Comparison of ENCODE assay signal across 28 mouse cellular contexts in genomic region chr2:19316691-19317090, GRCm38 (mm10).
"Had no signal": no experiment of that assay in that cellular context is flagged by ENCODE, and none has a peak within 500 bp of the region (broad histone marks: within the 10 kb centered on the region; RNA-seq: fewer than 3 reads in every experiment).

No protein-coding gene starts in this region.

- H3K9ac ChIP-seq: limb, embryonic 12.5 days; limb, embryonic 13.5 days; limb, embryonic 15.5 days; liver, embryonic 12.5 days; liver, embryonic 13.5 days; liver, embryonic 14.5 days; liver, embryonic 15.5 days; liver, postnatal 0 days; lung, embryonic 14.5 days; lung, embryonic 15.5 days; midbrain, embryonic 12.5 days; midbrain, embryonic 13.5 days; midbrain, embryonic 15.5 days; neural tube, embryonic 12.5 days had no signal

- H3K27me3 ChIP-seq: limb, embryonic 12.5 days; limb, embryonic 13.5 days; limb, embryonic 15.5 days; liver, embryonic 12.5 days; liver, embryonic 13.5 days; liver, embryonic 15.5 days; lung, embryonic 15.5 days; midbrain, embryonic 12.5 days; midbrain, embryonic 13.5 days; midbrain, embryonic 15.5 days; neural tube, embryonic 12.5 days had no signal

- H3K36me3 ChIP-seq: limb, embryonic 12.5 days; limb, embryonic 13.5 days; limb, embryonic 15.5 days; liver, embryonic 12.5 days; liver, embryonic 13.5 days; liver, embryonic 15.5 days; lung, embryonic 15.5 days; midbrain, embryonic 10.5 days; midbrain, embryonic 12.5 days; midbrain, embryonic 13.5 days; midbrain, embryonic 15.5 days; neural tube, embryonic 12.5 days had no signal

- DNase-seq: left cerebral cortex, postnatal 4 days; liver; liver, embryonic 13.5 days; liver, postnatal 0 days; lung, adult 18-20 months; lung, adult 2 months; lung, embryonic 14.5 days; lung, postnatal 10 days; lung, postnatal 14 days; lung, postnatal 36 days; lung, postnatal 4 days; midbrain, embryonic 14.5 days had no signal

- H3K9me3 ChIP-seq: limb, embryonic 15.5 days; liver, embryonic 13.5 days; liver, embryonic 15.5 days; lung, embryonic 15.5 days had no signal

- H3K27ac ChIP-seq: limb, embryonic 10.5 days; limb, embryonic 12.5 days; limb, embryonic 13.5 days; limb, embryonic 15.5 days; liver, embryonic 12.5 days; liver, embryonic 13.5 days; liver, embryonic 14.5 days; liver, embryonic 15.5 days; lung, embryonic 15.5 days; macrophage; midbrain, embryonic 10.5 days; midbrain, embryonic 12.5 days; midbrain, embryonic 13.5 days; midbrain, embryonic 15.5 days; neural tube, embryonic 12.5 days had no signal

- H3K4me1 ChIP-seq: limb, embryonic 10.5 days; limb, embryonic 12.5 days; limb, embryonic 13.5 days; limb, embryonic 15.5 days; liver, embryonic 15.5 days; lung, embryonic 15.5 days; midbrain, embryonic 10.5 days; midbrain, embryonic 12.5 days; midbrain, embryonic 13.5 days; midbrain, embryonic 15.5 days; neural tube, embryonic 12.5 days had no signal

- H3K4me3 ChIP-seq: limb, embryonic 10.5 days; limb, embryonic 12.5 days; limb, embryonic 13.5 days; limb, embryonic 15.5 days; liver, embryonic 12.5 days; liver, embryonic 13.5 days; liver, embryonic 15.5 days; lung, embryonic 15.5 days; megakaryocyte, embryonic 14.5 days; midbrain, embryonic 10.5 days; midbrain, embryonic 12.5 days; midbrain, embryonic 13.5 days; midbrain, embryonic 15.5 days; myocyte; neural tube, embryonic 12.5 days had no signal
